Mouse (Mus musculus) adrenal gland, adult 18-20 months (tissue): ENCODE results near the gene Igf2bp1. TPM values are rescaled to one million over a fixed set of nuclear protein-coding genes. Genes with fewer than 3 reads are reported as not detected.

ENCODE experiments used
- microRNA-seq, 2 experiments: library from miRNA; unstranded; fragments of <30 nt; microRNA quantifications; one replicate each; pipeline ENCODE4 v1.2.0; 2021; ENCODE audit warnings: borderline number of aligned reads in 2 of 2
- total RNA-seq, 2 experiments: library from RNA; stranded (reverse); gene quantifications; 1 replicate in 1 of 2; 2 replicates in 1 of 2; pipeline ENCODE4 v1.2.3; 2021

The Igf2bp1 gene
- total RNA-seq, 2 experiments from 2014 or later, result 0.22 to 0.53 TPM

Small RNA genes within 50 kb of the gene (microRNA-seq; reads per million reads assigned to microRNA genes)
- 0 reads per million in 2 experiments for gene Mir3063

Other genes starting within 250 kb of the Igf2bp1 start
- 100 to 1,000 TPM; 202 to 415 TPM for gene Phospho1, start 181.4 kb downstream of the Igf2bp1 start, total RNA-seq
- gene Gngt2, start 168.7 kb downstream of the Igf2bp1 start, total RNA-seq, result 10 to 100 TPM; 23.9 to 29.2 TPM
- 10 to 100 TPM; 13.9 to 15.4 TPM for gene Abi3, start 163.5 kb downstream of the Igf2bp1 start, total RNA-seq
- not detected for gene B4galnt2, start 91.0 kb downstream of the Igf2bp1 start, total RNA-seq
- not detected for gene Gip, start 18.6 kb upstream of the Igf2bp1 start, total RNA-seq
- 10 to 100 TPM; 81.1 to 87.0 TPM for gene Snf8, start 28.9 kb upstream of the Igf2bp1 start, total RNA-seq
- 10 to 100 TPM; 49.3 to 57.7 TPM for gene Ube2z, start 59.4 kb upstream of the Igf2bp1 start, total RNA-seq
- gene Atp5g1, start 69.7 kb upstream of the Igf2bp1 start, total RNA-seq, result 100 to 1,000 TPM; 228 to 281 TPM
- not detected for gene Calcoco2, start 106.0 kb upstream of the Igf2bp1 start, total RNA-seq
- not detected for gene Ttll6, start 127.8 kb upstream of the Igf2bp1 start, total RNA-seq
- gene Hoxb13, start 188.4 kb upstream of the Igf2bp1 start, total RNA-seq, result not detected